Mouse (Mus musculus): ENCODE measurements around the gene Kctd11. TPM values are rescaled to one million over a fixed set of nuclear protein-coding genes. Genes with fewer than 3 reads are reported as not detected.

Gene Kctd11
- polyA plus RNA-seq, 1 experiment from 2014 or later, result 15.1 TPM

DNA sequence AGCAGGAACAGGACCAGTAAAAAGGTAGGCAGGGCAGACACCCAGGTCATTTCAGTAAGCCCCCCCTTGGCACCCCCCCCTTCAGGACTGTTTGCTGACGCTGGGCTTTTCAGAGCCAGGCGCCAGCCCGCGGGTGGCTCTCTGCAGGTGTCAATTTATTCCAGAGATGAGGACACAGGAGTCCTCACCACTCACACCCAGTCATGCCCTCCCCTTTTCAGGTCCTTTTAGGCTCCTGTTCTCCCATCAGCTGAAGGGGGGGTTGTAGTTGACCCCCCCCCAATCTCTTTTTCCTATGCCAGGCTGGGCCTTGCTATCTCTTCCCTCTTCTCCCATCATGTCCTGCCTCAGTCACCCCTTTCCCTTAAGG, 45.3 kb downstream of the Kctd11 start:
- H3K27me3 ChIP-seq (ENCODE audit: control insufficient read depth, insufficient read depth, low read length), result no peaks in the 10 kb centered on the region
- H3K4me1 ChIP-seq (ENCODE audit: control insufficient read depth, insufficient read depth, low read length), result peaks cover 32% of the 10 kb centered on the region
- peak overlapping the region; percentile 89 for H3K4me2 ChIP-seq (ENCODE audit: low read depth, low read length)
- no peak for ATAC-seq (ENCODE audit: insufficient read depth, low FRiP score)
- H3K27ac ChIP-seq (ENCODE audit: low read length), result no peak overlapping the region
- peak overlapping the region; percentile 66 for H3K4me3 ChIP-seq (replicated peaks; ENCODE audit: low read length)
- no peaks in the 10 kb centered on the region for H3K36me3 ChIP-seq (ENCODE audit: control insufficient read depth, insufficient read depth, low read length)
- no peaks in the 10 kb centered on the region for H3K9me3 ChIP-seq (replicated peaks; ENCODE audit: control insufficient read depth, low read length)
- WGBS, result 15% methylated on average over 4 of the region's 4 CpGs
- H3K9ac ChIP-seq (ENCODE audit: low read length), result peak overlapping the region; percentile 86; the same call in 1 of the 2 replicates

- H3K4me2 ChIP-seq (ENCODE audit: low read depth, low read length), result peak overlapping the region; percentile 89
- H3K4me1 ChIP-seq (ENCODE audit: control insufficient read depth, insufficient read depth, low read length), result peaks cover 32% of the 10 kb centered on the region
- H3K36me3 ChIP-seq (ENCODE audit: control insufficient read depth, insufficient read depth, low read length), result no peaks in the 10 kb centered on the region
- peak overlapping the region; percentile 86 for H3K9ac ChIP-seq (ENCODE audit: low read length)
- no peak for ATAC-seq (ENCODE audit: insufficient read depth, low FRiP score)
- peak overlapping the region; percentile 66; the same call in 1 of the 2 replicates for H3K4me3 ChIP-seq (replicated peaks; ENCODE audit: low read length)
- H3K27ac ChIP-seq (ENCODE audit: low read length), result no peak overlapping the region
- 26% methylated on average over 9 of the region's 9 CpGs for WGBS
- no peaks in the 10 kb centered on the region for H3K27me3 ChIP-seq (ENCODE audit: control insufficient read depth, insufficient read depth, low read length)
- no peaks in the 10 kb centered on the region for H3K9me3 ChIP-seq (replicated peaks; ENCODE audit: control insufficient read depth, low read length)
Observed at GRCm38 (mm10) chr11:69835326-69835965, 45.8 kb downstream of the Kctd11 start.

DNA sequence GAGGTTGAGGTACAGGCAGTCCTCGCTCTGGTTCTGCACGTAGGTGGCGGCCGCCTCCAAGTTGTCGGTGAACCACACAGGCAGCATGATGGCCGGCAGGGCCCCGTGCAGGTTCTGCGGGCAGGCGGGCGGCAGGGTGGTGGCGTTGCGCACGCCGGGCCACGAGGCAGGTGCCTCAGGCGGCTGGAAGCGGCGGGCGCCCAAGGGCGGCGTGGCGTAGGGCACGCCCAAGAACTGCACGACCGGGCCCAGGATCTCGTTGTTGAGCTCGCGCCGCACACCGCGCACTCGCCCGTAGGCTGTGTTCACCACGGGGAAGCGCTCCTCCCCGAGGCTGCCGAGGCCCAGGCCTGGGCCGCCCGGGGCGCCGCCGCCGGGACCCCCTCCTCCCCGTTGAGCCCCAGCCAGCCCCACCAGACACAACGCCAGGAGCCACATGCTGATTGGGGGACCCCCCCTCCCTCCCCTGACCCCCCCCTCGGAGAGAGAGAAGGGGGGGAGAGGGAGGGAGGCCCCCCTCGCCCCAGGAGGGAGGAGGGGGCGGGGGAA, 47.1 kb downstream of the Kctd11 start:
- H3K36me3 ChIP-seq (ENCODE audit: control insufficient read depth, insufficient read depth, low read length), result no peaks in the 10 kb centered on the region
- ATAC-seq (ENCODE audit: insufficient read depth, low FRiP score), result no peak
- no peaks in the 10 kb centered on the region for H3K27me3 ChIP-seq (ENCODE audit: control insufficient read depth, insufficient read depth, low read length)
- H3K9me3 ChIP-seq (replicated peaks; ENCODE audit: control insufficient read depth, low read length), result no peaks in the 10 kb centered on the region
- peak overlapping the region; percentile 77 for H3K9ac ChIP-seq (ENCODE audit: low read length)
- WGBS, result 9% methylated on average over 43 of the region's 48 CpGs
- peaks cover 32% of the 10 kb centered on the region for H3K4me1 ChIP-seq (ENCODE audit: control insufficient read depth, insufficient read depth, low read length)
- H3K4me2 ChIP-seq (ENCODE audit: low read depth, low read length), result peak overlapping the region; percentile 89
- peak overlapping the region; percentile 43 for H3K4me3 ChIP-seq (replicated peaks; ENCODE audit: low read length)
- H3K27ac ChIP-seq (ENCODE audit: low read length), result no peak overlapping the region

- H3K4me1 ChIP-seq (ENCODE audit: control insufficient read depth, insufficient read depth, low read length), result peaks cover 30% of the 10 kb centered on the region
- no peaks in the 10 kb centered on the region for H3K36me3 ChIP-seq (ENCODE audit: control insufficient read depth, insufficient read depth, low read length)
- no peak overlapping the region for H3K27ac ChIP-seq (ENCODE audit: low read length)
- ATAC-seq (ENCODE audit: insufficient read depth, low FRiP score), result no peak
- no peaks in the 10 kb centered on the region for H3K27me3 ChIP-seq (ENCODE audit: control insufficient read depth, insufficient read depth, low read length)
- 53% methylated on average over 8 of the region's 8 CpGs for WGBS
- peak overlapping the region; percentile 89 for H3K4me2 ChIP-seq (ENCODE audit: low read depth, low read length)
- H3K9ac ChIP-seq (ENCODE audit: low read length), result peak overlapping the region; percentile 77
- H3K9me3 ChIP-seq (replicated peaks; ENCODE audit: control insufficient read depth, low read length), result no peaks in the 10 kb centered on the region
- peak overlapping the region; percentile 43 for H3K4me3 ChIP-seq (replicated peaks; ENCODE audit: low read length)
Observed at GRCm38 (mm10) chr11:69833554-69833953, 47.7 kb downstream of the Kctd11 start.

DNA sequence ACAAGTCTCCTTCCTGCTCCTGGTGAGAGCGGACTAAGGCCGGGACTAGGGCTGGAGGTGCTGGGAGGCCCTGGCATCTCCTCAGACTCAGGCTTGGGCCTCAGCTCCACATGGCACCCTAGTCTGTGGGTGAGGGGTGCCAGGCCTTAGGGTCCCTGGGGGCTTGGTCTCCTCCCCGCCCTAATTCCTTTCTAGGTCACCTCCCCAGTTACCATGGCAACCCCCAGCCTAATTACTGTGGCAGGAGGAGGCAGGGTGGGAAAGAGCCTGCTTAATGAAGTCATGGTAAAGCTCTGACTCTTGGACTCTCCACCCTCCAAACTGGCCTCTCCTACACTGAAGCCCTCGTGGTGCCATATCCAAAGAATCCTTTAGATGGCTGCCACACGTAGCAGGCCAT, 52.4 kb downstream of the Kctd11 start:
- Histone ChIP-seq H3K4me3 (replicated peaks; ENCODE audit: low read length) (no peak overlapping the region), H3K4me2 (ENCODE audit: low read depth, low read length) (no peak overlapping the region), H3K27me3 (ENCODE audit: control insufficient read depth, insufficient read depth, low read length) (no peaks in the 10 kb centered on the region), H3K9me3 (replicated peaks; ENCODE audit: control insufficient read depth, low read length) (no peaks in the 10 kb centered on the region), H3K4me1 (ENCODE audit: control insufficient read depth, insufficient read depth, low read length) (peaks cover 8% of the 10 kb centered on the region; the same call in 1 of the 2 replicates), H3K36me3 (ENCODE audit: control insufficient read depth, insufficient read depth, low read length) (peaks cover 18% of the 10 kb centered on the region; the same call in 1 of the 2 replicates), H3K27ac (ENCODE audit: low read length) (no peak overlapping the region), H3K9ac (ENCODE audit: low read length) (no peak overlapping the region)
- no peak for ATAC-seq (ENCODE audit: insufficient read depth, low FRiP score)
- 69% methylated on average over 5 of the region's 5 CpGs for WGBS

Small RNA genes within 50 kb of the gene (microRNA-seq; reads per million reads assigned to microRNA genes)
- not detected for gene Mir6924

Other genes with a start within 250 kb of the Kctd11 start
- gene Fxr2, start 248.4 kb downstream of the Kctd11 start, polyA plus RNA-seq (2015; fragmentation: Nextera tagmentation; extraction: Ambion mirVana), result 20.9 and 22.1 TPM in 2 replicates
- gene Sox15, start 226.1 kb downstream of the Kctd11 start, polyA plus RNA-seq (2015; fragmentation: Nextera tagmentation; extraction: Ambion mirVana), result 7.7 and 7.9 TPM in 2 replicates
- gene Mpdu1, start 218.8 kb downstream of the Kctd11 start, polyA plus RNA-seq (2015; fragmentation: Nextera tagmentation; extraction: Ambion mirVana), result 67.7 and 68.8 TPM in 2 replicates
- gene Cd68, start 215.3 kb downstream of the Kctd11 start, polyA plus RNA-seq (2015; fragmentation: Nextera tagmentation; extraction: Ambion mirVana), result 18.9 and 19.6 TPM in 2 replicates
- gene Eif4a1, start 209.0 kb downstream of the Kctd11 start, polyA plus RNA-seq (2015; fragmentation: Nextera tagmentation; extraction: Ambion mirVana), result 454 and 462 TPM in 2 replicates
- 66.3 and 68.5 TPM in 2 replicates for gene Senp3, start 199.3 kb downstream of the Kctd11 start, polyA plus RNA-seq (2015; fragmentation: Nextera tagmentation; extraction: Ambion mirVana)
- 0.59 and 1.0 TPM in 2 replicates for gene Tnfsf13, start 195.6 kb downstream of the Kctd11 start, polyA plus RNA-seq (2015; fragmentation: Nextera tagmentation; extraction: Ambion mirVana)
- gene Tnfsf12, start 185.6 kb downstream of the Kctd11 start, polyA plus RNA-seq (2015; fragmentation: Nextera tagmentation; extraction: Ambion mirVana), result 8.8 and 9.6 TPM in 2 replicates
- gene Tnfsfm13, start 185.3 kb downstream of the Kctd11 start, polyA plus RNA-seq (2015; fragmentation: Nextera tagmentation; extraction: Ambion mirVana), result 2.9 and 4.2 TPM in 2 replicates
- 17.7 and 20.6 TPM in 2 replicates for gene Polr2a, start 122.8 kb downstream of the Kctd11 start, polyA plus RNA-seq (2015; fragmentation: Nextera tagmentation; extraction: Ambion mirVana)
- 0.17 TPM in 1 of 2 replicates, not detected in the other for gene Slc35g3, start 119.4 kb downstream of the Kctd11 start, polyA plus RNA-seq (2015; fragmentation: Nextera tagmentation; extraction: Ambion mirVana)
- 3.4 TPM in 2 replicates for gene Zbtb4, start 115.5 kb downstream of the Kctd11 start, polyA plus RNA-seq (2015; fragmentation: Nextera tagmentation; extraction: Ambion mirVana)
- gene Chrnb1, start 85.5 kb downstream of the Kctd11 start, polyA plus RNA-seq (2015; fragmentation: Nextera tagmentation; extraction: Ambion mirVana), result 5.3 and 10.3 TPM in 2 replicates
- gene Fgf11, start 79.5 kb downstream of the Kctd11 start, polyA plus RNA-seq (2015; fragmentation: Nextera tagmentation; extraction: Ambion mirVana), result 1.8 and 2.5 TPM in 2 replicates
- 14.2 and 15.0 TPM in 2 replicates for gene Tmem102, start 75.8 kb downstream of the Kctd11 start, polyA plus RNA-seq (2015; fragmentation: Nextera tagmentation; extraction: Ambion mirVana)
- 0.03 TPM in 1 of 2 replicates, not detected in the other for gene Gm39566, start 66.1 kb downstream of the Kctd11 start, polyA plus RNA-seq (2015; fragmentation: Nextera tagmentation; extraction: Ambion mirVana)
- not detected in 2 replicates for gene Spem2, start 62.9 kb downstream of the Kctd11 start, polyA plus RNA-seq (2015; fragmentation: Nextera tagmentation; extraction: Ambion mirVana)
- not detected in 2 replicates for gene Spem1, start 59.2 kb downstream of the Kctd11 start, polyA plus RNA-seq (2015; fragmentation: Nextera tagmentation; extraction: Ambion mirVana)
- 5.3 and 6.4 TPM in 2 replicates for gene Nlgn2, start 43.6 kb downstream of the Kctd11 start, polyA plus RNA-seq (2015; fragmentation: Nextera tagmentation; extraction: Ambion mirVana)
- 377 and 401 TPM in 2 replicates for gene Tmem256, start 42.9 kb downstream of the Kctd11 start, polyA plus RNA-seq (2015; fragmentation: Nextera tagmentation; extraction: Ambion mirVana)
- 85.1 and 98.5 TPM in 2 replicates for gene Plscr3, start 35.0 kb downstream of the Kctd11 start, polyA plus RNA-seq (2015; fragmentation: Nextera tagmentation; extraction: Ambion mirVana)
- 15.3 and 19.1 TPM in 2 replicates for gene Tnk1, start 22.7 kb downstream of the Kctd11 start, polyA plus RNA-seq (2015; fragmentation: Nextera tagmentation; extraction: Ambion mirVana)
- gene Tmem95, start 3.4 kb downstream of the Kctd11 start, polyA plus RNA-seq (2015; fragmentation: Nextera tagmentation; extraction: Ambion mirVana), result not detected in 2 replicates
- gene Acap1, start 14.1 kb upstream of the Kctd11 start, polyA plus RNA-seq (2015; fragmentation: Nextera tagmentation; extraction: Ambion mirVana), result 4.0 and 5.1 TPM in 2 replicates
- gene 2810408A11Rik, start 19.6 kb upstream of the Kctd11 start, polyA plus RNA-seq (2015; fragmentation: Nextera tagmentation; extraction: Ambion mirVana), result 4.9 TPM in 2 replicates
- gene Neurl4, start 19.7 kb upstream of the Kctd11 start, polyA plus RNA-seq (2015; fragmentation: Nextera tagmentation; extraction: Ambion mirVana), result 7.5 TPM in 2 replicates
- 61.6 and 63.4 TPM in 2 replicates for gene Gps2, start 32.5 kb upstream of the Kctd11 start, polyA plus RNA-seq (2015; fragmentation: Nextera tagmentation; extraction: Ambion mirVana)
- 1,516 and 1,535 TPM in 2 replicates for gene Eif5a, start 40.6 kb upstream of the Kctd11 start, polyA plus RNA-seq (2015; fragmentation: Nextera tagmentation; extraction: Ambion mirVana)
- 2.9 and 3.8 TPM in 2 replicates for gene Ybx2, start 54.4 kb upstream of the Kctd11 start, polyA plus RNA-seq (2015; fragmentation: Nextera tagmentation; extraction: Ambion mirVana)
- 38.3 and 39.1 TPM in 2 replicates for gene Slc2a4, start 66.8 kb upstream of the Kctd11 start, polyA plus RNA-seq (2015; fragmentation: Nextera tagmentation; extraction: Ambion mirVana)
- gene Cldn7, start 83.4 kb upstream of the Kctd11 start, polyA plus RNA-seq (2015; fragmentation: Nextera tagmentation; extraction: Ambion mirVana), result 397 and 438 TPM in 2 replicates
- 17.5 and 17.7 TPM in 2 replicates for gene Ctdnep1, start 99.8 kb upstream of the Kctd11 start, polyA plus RNA-seq (2015; fragmentation: Nextera tagmentation; extraction: Ambion mirVana)
- gene Elp5, start 101.1 kb upstream of the Kctd11 start, polyA plus RNA-seq (2015; fragmentation: Nextera tagmentation; extraction: Ambion mirVana), result 102 and 103 TPM in 2 replicates
- 485 and 494 TPM in 2 replicates for gene Gabarap, start 109.7 kb upstream of the Kctd11 start, polyA plus RNA-seq (2015; fragmentation: Nextera tagmentation; extraction: Ambion mirVana)
- 44.3 and 47.9 TPM in 2 replicates for gene Phf23, start 114.4 kb upstream of the Kctd11 start, polyA plus RNA-seq (2015; fragmentation: Nextera tagmentation; extraction: Ambion mirVana)
- gene Dvl2, start 119.2 kb upstream of the Kctd11 start, polyA plus RNA-seq (2015; fragmentation: Nextera tagmentation; extraction: Ambion mirVana), result 17.7 and 22.3 TPM in 2 replicates
- 115 and 119 TPM in 2 replicates for gene Acadvl, start 134.0 kb upstream of the Kctd11 start, polyA plus RNA-seq (2015; fragmentation: Nextera tagmentation; extraction: Ambion mirVana)
- 8.4 and 9.0 TPM in 2 replicates for gene Dlg4, start 135.5 kb upstream of the Kctd11 start, polyA plus RNA-seq (2015; fragmentation: Nextera tagmentation; extraction: Ambion mirVana)
- gene Asgr1, start 172.7 kb upstream of the Kctd11 start, polyA plus RNA-seq (2015; fragmentation: Nextera tagmentation; extraction: Ambion mirVana), result 0.31 TPM in 1 of 2 replicates, not detected in the other
- 0.71 and 0.72 TPM in 2 replicates for gene Asgr2, start 211.2 kb upstream of the Kctd11 start, polyA plus RNA-seq (2015; fragmentation: Nextera tagmentation; extraction: Ambion mirVana)
- gene Mgl2, start 248.9 kb upstream of the Kctd11 start, polyA plus RNA-seq (2015; fragmentation: Nextera tagmentation; extraction: Ambion mirVana), result 1.4 and 1.6 TPM in 2 replicates